Mouse (Mus musculus) embryonic fibroblast, embryonic 13.5 days (primary cell): ENCODE results near the gene Dnajb6. TPM values are rescaled to one million over a fixed set of nuclear protein-coding genes. Genes with fewer than 3 reads are reported as not detected.

ENCODE experiments used
- H3K27ac ChIP-seq: 2 replicates; pipeline ENCODE4 v1.5.1; 2012; ENCODE audit warnings: low read length, control low read depth, inconsistent platforms; ENCODE audit not compliant: insufficient read depth
- H3K4me1 ChIP-seq: 2 replicates; pipeline ENCODE4 v1.6.1; 2011; ENCODE audit warnings: low read length; ENCODE audit not compliant: control insufficient read depth, insufficient read depth
- H3K4me3 ChIP-seq: 2 replicates; pipeline ENCODE4 v1.5.1; 2011; ENCODE audit warnings: mild to moderate bottlenecking, control low read depth, low read length; ENCODE audit not compliant: insufficient read depth
- CTCF ChIP-seq: IDR thresholded peaks from 2 replicates; pipeline ENCODE4 v1.5.1; 2011; ENCODE audit warnings: mild to moderate bottlenecking, control low read depth, low read length, moderate library complexity, borderline replicate concordance; ENCODE audit not compliant: insufficient read depth
- POLR2A ChIP-seq: IDR thresholded peaks from 2 replicates; pipeline ENCODE4 v1.6.1; 2011; ENCODE audit warnings: low read depth, mild to moderate bottlenecking, control low read depth, low read length, moderate library complexity
- polyA plus RNA-seq: library from polyadenylated mRNA; stranded (reverse); fragments of >200 nt; gene quantifications from 2 replicates; pipeline ENCODE4 v1.2.4, GENCODE M21; 2011; ENCODE audit warnings: low read depth; ENCODE audit not compliant: missing spikeins, insufficient read length

The Dnajb6 gene
- polyA plus RNA-seq: 111 and 121 TPM in 2 replicates

DNA sequence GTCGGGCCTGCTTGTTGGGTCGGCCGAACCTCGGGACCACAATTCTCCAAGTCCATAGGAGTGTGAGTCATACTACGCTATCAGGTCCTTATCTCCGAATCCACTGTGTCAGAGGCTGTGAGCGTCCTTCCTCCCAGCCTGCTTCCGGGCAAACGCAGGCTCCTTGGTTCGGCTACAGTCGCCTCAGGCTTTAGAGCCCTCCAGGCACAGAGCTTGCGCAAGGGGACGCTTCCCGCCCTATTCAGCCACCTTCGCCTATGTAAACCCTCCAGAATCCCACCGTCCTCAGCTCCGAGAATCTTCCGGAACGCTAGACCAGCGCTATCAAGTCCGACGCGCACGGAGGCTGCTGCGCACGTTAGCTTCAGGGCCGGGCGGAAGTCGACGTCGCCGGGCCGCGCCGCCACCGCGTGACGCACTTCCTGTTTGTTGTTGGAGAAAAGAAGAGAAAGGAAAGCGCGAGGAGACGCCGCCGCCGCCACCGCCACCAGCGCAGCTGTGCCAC, at the start of gene Dnajb6, which contains the start of gene Gm5129:
Gene Dnajb6, plus strand, starts transcription at position 132 of the 505 bp plus-strand sequence.
Gene Gm5129, minus strand, starts transcription at position 380 of the 505 bp plus-strand sequence.
- Histone ChIP-seq H3K4me3 (peak within 1 kb of the TSS; percentile 65), H3K27ac (peak within 1 kb of the TSS; percentile 87)
- TF ChIP-seq CTCF (no peak), POLR2A (peak; percentile 92)

DNA sequence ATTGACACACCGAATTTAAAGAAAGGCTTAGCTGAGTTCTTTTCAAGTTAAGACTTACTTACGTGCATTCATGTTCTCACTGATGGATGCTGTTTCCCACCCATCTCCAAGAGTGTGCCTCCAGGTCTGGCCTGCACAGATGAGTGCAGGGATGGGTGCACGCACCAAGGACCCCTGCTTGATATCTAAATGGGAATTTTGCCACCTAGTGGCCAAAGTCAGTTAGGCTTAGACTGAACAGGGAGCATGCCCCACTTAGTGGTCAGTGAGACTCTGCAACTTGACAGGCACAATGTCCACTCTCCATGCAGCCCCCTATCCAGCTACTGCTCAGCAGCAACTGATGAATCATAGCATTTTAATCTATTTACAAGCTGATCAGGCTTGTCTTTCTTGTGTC, 47.8 kb upstream of the Dnajb6 start:
- Histone ChIP-seq H3K4me3 (no peak overlapping the region), H3K27ac (no peak overlapping the region), H3K4me1 (no peaks in the 10 kb centered on the region)
- TF ChIP-seq CTCF (peak; percentile 25; the same call in 1 of the 2 replicates), POLR2A (no peak)

More for the DNA sequence above, at the start of gene Dnajb6, which contains the start of gene Gm5129:
- H3K4me1 ChIP-seq: 0 out of 2 replicates have a peak, but pooled peaks cover 2% of the 10 kb centered on the region

DNA sequence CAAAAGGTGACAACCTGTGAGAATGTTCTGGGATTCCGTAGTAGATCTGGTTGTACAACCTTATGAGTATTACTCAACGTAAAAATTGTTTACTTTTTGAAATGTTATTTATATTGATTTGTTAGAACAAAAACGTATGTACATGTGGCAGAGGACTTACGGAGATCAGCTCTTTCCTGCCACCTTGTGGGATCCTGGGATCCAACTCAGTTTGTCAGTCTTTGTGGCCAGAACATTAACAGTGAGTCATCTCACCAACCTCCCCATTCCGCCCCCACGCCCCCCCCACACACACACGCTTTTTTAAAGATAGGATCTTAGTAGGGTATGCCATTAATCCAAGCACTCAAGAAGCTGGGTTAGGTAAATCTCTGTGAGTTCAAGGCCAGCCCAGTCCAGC, 47.1 kb upstream of the Dnajb6 start:
- H3K27ac ChIP-seq: no peak overlapping the region
- TF ChIP-seq CTCF (no peak), POLR2A (no peak)
- H3K4me1 ChIP-seq: no peaks in the 10 kb centered on the region
- H3K4me3 ChIP-seq: no peak overlapping the region

DNA sequence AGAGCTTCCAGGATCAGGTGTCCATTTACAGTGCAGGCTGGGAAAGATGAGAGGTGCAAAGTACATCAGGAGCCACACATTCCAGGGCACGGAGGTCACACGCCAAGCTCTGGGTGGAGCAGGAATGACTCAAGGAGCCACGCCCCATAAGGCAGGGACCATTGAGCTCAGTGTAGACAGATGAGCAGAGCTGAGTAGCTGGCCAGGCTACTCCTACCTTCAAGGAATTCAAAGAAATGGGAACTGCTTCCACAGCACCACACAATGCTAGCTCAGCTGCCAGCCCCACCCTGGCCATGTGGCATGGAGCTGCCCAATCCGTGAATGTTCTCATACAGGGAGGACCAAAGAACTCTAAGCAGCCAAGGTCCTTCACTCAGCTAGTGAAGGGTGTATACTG, 37.0 kb upstream of the Dnajb6 start:
- Histone ChIP-seq H3K4me3 (no peak overlapping the region), H3K27ac (no peak overlapping the region), H3K4me1 (no peaks in the 10 kb centered on the region)
- no peak for TF ChIP-seq POLR2A
- no peak for TF ChIP-seq CTCF

DNA sequence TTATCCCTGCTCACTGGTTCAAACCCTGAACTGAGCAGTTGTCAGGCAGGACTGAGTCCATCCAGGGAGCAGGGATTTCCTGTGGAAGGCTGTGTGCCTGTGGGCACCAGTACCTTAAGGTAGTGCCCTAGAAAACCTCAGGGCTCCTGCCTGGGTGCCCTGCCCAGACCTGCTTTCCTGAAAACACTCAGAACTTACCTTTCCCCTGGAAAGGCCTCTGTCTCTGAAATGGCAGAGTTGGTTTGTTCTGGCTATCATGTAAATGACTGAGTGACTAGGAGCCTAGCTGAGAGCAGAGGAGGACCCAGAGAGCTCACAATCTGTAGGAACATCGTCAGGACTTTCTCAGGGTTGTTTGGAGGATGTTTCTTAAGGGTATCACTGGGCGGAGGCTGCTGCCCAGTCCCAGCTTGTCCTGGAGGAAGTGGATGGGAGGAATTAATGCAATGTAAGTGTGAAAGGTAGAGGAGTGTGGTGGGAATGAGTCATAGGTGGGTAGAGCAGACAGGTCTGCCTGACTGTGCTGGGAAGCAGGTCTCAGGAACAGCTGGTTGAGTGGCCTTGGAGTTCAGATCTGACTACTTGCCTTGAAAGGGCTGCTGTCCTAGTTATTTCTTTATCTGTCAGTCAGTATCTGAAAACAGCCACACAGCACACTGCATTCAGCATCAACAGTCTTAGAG, 35.8 kb upstream of the Dnajb6 start:
- Histone ChIP-seq H3K27ac (no peak overlapping the region), H3K4me1 (no peaks in the 10 kb centered on the region), H3K4me3 (no peak overlapping the region)
- TF ChIP-seq POLR2A: no peak

DNA sequence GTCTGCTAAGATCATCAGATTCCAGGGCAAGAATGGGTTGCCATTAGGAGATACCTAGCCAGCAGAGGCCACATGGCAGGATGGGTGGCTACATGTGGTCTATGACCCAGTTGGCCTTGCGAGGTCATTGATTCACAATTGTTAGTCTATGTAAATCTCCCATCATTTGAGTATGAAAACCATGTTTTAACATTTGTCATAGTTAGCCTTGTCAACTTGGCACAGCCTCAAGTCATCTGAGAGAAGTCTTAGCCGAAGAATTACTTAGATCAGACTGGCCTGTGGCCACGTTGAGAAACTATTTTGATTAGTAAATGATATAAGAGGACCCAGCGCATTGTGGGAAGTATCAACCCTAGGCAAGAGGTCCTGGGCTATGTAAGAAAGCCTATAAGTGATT, 28.2 kb upstream of the Dnajb6 start:
- no peak for TF ChIP-seq POLR2A
- no peak for TF ChIP-seq CTCF

DNA sequence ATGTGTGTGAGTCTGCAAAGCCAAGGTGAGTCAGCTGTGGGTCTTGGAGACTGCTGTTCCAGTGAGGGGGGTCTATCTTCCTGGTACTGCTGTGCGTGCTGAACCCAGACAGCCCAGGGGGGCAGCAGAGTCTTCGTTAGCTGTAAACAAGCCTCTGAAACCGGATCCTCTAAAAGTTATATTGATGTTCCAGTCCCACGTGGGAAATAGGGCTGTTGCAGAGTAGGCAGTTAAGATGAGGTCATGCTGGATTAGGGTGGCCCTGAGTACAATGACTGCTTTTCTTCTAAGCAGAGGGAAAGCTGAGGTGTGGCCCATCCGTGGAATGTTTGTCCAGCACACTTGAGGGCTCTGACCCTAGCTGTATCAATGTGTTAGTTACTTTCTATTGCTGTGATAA, 27.2 kb upstream of the Dnajb6 start:
- TF ChIP-seq CTCF: no peak
- H3K4me3 ChIP-seq: no peak overlapping the region
- H3K4me1 ChIP-seq: peaks cover 19% of the 10 kb centered on the region
- H3K27ac ChIP-seq: peak overlapping the region; percentile 70

More for the DNA sequence above, 28.2 kb upstream of the Dnajb6 start:
- Histone ChIP-seq H3K4me3 (no peak overlapping the region), H3K4me1 (peaks cover 19% of the 10 kb centered on the region), H3K27ac (peak overlapping the region; percentile 70)

DNA sequence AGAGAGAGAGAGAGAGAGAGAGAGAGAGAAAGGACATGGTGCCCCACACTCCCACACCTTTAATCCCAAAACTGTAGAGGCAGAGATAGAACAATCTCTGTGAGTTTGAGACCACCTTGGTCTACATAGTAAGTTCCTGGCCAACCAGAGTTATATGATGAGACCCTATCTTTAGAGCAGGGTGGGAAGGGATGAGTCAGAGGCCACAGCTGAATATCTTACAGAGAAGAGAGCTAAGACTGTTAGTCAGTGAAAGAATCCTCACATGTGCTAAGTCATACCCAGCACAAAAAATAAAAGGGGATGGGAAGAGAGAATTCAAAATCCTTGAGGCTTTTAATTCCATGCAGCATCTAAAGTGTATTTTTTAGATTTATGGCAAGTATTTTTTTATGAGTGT, 23.9 kb upstream of the Dnajb6 start:
- TF ChIP-seq POLR2A: no peak
- no peak for TF ChIP-seq CTCF
- H3K4me3 ChIP-seq: no peak overlapping the region
- H3K27ac ChIP-seq: peak overlapping the region; percentile 82
- peaks cover 16% of the 10 kb centered on the region for H3K4me1 ChIP-seq

DNA sequence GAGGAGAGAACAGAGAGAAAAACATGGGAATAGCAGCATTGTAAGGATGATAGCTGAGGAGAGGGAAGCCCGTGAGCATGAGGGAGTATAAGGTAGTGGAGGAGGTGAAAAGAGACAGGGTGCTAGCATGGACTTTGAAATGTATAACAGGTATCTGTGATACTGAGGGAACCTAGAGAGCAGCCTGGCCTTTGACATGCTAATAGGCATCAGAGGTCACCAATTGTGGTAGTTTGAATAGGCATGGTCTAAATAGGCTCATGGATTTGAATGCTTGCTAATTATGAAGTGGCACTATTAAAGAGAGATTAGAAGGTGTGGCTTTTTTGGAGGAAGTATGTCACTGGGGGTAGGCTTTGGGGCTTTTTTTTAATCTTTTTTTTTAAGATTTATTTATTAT, 22.6 kb upstream of the Dnajb6 start:
- TF ChIP-seq CTCF (no peak), POLR2A (no peak)
- no peak overlapping the region for H3K27ac ChIP-seq
- H3K4me3 ChIP-seq: no peak overlapping the region
- H3K4me1 ChIP-seq: peaks cover 14% of the 10 kb centered on the region

DNA sequence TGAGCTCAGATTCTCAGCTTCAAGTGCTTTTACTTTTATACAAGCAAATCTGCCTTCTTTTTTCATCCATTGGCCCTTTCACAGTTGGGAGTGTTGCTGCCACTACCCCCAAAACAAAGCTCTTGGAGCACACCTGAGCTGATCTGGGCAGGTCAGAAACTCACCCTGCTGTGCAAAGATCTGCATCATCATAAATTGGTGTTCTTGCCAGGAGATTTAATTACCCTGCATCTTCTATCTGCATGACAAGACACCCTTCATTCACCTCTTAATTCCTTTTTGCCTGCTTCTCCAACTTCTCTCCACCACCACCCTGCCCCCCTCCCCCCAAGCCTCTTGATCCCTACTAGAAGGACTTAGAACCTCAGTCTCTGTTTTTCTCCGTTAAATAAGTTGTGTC, 14.3 kb upstream of the Dnajb6 start:
- Histone ChIP-seq H3K27ac (no peak overlapping the region), H3K4me1 (no peaks in the 10 kb centered on the region)
- TF ChIP-seq CTCF (no peak), POLR2A (no peak)

More for the DNA sequence above, 14.3 kb upstream of the Dnajb6 start:
- no peak overlapping the region for H3K4me3 ChIP-seq
